Mouse (Mus musculus) cerebellum, adult 11 months (tissue): ENCODE data around the gene Klf3.
A peak's percentile ranks its signal among the peaks of the same experiment; 100 is the strongest.
"Not testable (repeated sequence)": the region's sequence is repeated elsewhere in the genome, so short reads cannot be mapped to it uniquely, and the experiment has no call there.

Experiments
- DNase-seq: peaks from one replicate; pipeline ENCODE4 v3.0.0; 2022

Klf3 gene

GRCm38 (mm10) chr5:64840087-64840486 lies 36.9 kb downstream of the Klf3 start:
- no peak for DNase-seq

GRCm38 (mm10) chr5:64844622-64845021 lies 41.4 kb downstream of the Klf3 start:
- DNase-seq: no peak

GRCm38 (mm10) chr5:64847305-64847704 lies 44.1 kb downstream of the Klf3 start:
- DNase-seq: no peak

DNA sequence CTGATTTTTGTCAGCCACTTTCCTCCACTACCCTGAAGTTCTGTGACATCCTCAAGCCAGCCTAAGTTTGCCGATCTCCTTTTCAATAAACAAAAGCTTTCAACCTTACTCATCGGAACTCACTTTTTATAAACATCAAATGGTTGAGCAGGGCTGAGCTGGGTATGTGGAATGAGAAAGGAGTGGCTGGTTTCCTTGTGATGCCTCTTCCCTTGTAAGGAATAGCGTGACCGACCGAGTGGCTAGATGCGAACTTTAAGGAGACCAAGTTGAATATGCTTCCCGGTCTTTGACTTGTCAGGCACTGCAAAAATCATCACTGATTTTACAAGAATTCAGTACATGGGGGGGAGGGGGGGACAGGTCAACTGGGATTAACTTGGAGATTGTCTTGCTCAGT lies 46.7 kb downstream of the Klf3 start:
- DNase-seq: no peak

DNA sequence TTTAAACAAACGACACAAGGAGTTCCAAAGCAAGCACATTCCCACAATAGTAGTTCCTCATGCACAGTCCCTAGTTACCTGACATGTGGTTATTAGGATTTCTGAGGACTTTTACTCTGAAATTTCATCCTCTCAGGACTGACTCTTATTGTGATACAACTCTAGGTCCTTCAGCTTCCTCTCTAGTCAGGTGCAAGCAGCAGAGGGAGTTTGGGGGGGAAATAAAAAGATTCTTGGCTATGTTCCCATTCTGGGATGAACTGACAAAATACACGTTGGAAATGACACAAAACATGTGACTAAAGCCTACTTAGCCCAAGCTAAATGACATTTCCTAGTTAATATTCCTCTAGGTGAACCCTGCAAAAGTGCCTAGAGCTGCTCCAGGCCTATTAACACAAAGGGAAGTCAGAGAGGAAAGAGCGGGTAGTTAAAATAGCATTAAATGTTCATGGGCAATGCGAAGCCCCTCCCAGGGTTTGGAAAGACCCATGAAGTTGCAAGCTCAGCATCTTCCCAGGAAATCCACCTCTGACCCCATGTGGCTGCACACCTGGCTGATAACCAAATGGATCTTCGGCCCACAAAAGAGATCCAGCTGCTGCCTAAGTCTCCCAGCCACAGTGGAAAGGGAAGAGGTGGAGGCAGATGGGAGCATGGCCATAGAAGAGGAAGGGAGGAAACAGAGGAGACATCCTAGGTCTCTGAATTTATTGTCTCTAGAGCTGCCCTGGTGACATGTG lies 49.6 kb downstream of the Klf3 start:
- no peak for DNase-seq

DNA sequence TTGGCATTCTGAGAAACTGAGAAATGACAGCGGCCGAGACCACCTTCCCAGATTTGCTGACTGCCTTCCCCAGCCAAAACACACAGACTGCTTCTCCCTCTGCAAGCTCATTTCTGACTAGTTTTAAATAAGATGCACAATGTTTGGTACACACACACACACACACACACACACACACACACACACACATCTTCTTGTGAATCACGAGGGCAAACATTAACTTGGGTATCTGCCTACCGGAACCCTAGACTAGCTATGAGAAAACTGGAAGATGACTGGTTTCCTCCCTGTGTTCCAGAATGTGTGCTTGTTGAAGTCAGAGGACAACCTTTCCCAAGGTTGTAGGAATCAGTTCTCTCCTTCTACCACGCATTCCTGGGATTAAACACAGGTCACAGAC lies 50.2 kb downstream of the Klf3 start:
- DNase-seq: no peak

GRCm38 (mm10) chr5:64855199-64855598 lies 52.0 kb downstream of the Klf3 start:
- DNase-seq: no peak

- no peak for DNase-seq
Measured at GRCm38 (mm10) chr5:64860900-64861470, 57.8 kb downstream of the Klf3 start.

DNA sequence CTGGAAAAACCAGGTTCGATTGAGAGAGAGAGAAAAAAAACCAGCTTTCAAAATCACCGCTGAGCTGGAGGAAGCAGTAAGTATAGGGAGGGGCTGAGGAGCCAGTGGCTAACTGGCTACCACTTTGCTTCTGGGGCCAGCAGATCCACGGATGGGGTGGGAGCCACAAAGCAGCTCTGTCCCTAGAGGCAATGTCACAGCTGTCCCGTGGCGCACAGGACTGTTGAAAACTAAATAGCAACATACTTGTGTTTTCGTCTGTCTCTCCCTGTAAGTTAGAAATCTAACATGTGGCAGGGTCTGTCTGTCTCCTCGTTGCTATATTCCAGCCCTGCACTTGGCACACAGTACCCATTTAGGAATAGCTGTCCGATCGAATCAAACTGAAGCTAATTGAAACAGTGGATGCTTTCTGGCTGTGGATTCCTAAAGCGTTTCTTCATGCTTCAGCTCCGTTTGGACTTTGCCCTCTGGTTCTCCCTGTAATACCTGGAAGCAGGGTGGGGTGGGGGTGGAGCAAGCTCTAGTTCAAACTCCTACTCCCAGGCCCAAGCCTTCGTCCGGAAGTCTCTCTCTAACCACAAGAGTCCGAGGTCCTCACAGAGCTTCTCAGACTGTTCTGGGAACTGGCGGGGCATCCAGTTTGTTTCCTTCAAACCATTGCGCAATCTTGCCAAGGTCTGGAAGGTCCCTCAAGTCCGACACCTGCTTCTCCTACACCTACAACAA lies 58.4 kb downstream of the Klf3 start:
- DNase-seq: no peak

DNA sequence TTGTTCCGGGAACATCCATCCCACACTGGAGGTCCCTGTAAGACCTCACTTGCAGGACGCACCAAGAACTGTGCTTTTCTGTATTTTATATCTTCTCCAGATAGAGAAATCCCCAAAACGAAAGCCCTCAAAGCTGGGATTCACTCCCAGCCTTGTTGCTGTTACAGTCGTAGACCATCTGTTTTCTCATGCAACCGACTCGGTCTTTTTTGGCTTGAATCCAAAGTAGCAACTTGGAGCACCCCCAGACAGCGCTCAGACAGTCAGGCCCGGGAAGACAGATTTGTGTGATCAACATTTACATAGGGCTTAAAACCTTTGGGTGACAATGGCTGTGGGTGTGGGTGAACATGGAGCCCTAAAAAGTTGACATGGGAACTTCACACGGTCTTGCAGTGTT lies 59.1 kb downstream of the Klf3 start:
- DNase-seq: no peak

DNA sequence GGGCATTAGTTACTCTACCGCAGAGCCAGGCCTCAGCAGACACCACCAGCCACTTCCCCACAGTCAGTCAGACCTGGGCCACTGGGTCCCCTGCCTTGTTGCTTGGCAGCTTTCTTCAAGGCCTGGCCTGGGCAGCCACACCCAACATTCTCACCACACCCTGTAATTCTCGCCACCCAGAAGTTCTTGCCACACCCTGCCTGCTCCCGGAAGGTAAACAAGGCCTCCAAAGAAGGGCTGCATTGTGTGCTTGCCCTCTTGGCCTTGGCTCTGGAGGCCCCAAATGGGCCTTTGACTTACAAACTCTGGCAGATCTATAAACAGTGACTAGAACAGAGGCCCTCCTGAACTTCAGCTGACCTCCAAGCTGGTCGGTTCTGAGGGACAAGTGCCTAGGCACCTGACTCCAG lies 61.5 kb downstream of the Klf3 start:
- no peak for DNase-seq

DNA sequence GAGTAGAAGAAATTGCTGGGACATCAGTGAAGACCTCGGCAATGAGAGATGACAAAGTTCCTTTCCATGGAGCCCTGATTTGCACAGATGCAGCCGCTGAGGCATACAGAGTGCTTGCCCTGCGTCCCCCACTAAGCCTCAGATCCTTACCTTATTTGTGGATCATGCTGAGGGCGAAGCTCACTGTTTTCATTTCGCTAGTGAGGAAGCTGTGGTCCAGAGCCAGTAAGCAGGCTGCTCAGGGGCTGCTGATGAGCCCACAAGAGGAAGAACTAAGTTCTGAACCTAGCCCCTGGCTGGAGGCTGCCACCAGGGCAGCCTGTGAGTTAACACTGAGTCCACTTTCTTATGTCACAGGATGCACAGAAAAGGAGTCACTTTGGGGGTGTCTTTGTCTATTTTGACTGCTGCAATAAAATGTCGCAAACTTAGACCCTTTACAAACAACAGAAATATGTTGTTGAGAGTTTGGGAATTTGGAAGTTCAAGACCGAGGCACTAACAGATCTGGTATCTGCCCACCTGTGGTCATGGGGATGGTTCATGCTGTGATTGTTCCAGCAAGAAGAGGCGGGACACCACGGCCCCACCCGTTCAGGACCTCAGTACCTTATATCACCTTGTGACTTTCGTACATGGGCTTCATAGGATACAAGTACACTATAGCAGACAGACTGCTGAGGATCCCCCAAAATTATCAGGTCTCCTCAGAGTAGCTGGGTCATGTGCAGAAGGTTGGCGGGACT lies 62.2 kb downstream of the Klf3 start:
- no peak for DNase-seq

DNA sequence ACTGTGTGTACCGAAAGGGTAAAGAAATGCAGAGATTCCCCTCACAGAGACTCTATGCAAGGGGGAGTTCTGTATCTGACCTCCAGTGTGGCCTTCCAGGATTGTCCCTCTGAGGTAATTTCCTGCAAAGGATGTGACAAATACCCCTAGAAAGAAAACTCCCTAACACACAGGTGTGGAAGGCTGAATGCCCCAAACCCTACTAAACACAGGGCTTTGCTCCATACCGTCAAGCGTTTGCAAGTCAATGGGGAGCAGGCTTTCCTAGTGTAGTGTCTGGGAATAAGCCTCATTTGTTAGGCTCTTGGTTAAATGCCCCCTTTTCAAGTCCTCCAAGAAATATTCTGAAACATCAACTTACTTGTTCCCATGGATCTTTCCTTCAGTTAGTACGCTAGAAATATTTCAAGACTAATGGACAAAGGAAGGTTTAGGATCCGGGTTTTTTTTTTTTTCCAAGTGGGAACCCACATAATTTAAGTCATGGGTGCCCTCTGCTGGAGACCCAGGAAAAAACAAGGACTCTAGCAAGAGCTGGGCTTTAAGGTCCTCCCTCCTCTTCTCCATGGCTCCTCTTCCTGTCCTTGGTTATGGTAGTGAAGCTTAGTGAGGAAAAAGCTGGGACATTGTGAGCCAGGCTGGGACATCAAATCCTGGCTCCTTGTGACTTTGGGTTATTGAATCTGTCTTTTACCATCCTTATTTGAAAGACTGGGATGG lies 63.3 kb downstream of the Klf3 start:
- DNase-seq: peak; percentile 40

DNA sequence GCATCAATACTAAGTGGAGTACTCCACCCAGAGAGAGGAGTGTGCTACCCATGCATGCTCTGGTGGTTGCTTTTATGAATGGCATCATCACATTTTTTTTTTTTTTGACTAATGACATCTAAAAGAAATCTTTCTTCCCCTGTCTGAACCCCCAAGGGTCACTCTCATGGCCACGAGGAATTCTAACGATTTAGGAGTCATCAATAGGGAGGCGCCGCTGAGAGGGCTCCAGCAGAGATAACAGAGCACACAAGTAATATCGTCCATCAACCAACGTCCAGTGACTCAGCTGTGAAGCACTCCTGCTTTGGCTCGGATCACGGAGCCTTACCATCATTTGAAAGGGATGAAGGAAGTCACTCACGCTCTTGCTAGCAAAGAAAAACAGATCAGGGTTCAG lies 63.9 kb downstream of the Klf3 start:
- DNase-seq: no peak

GRCm38 (mm10) chr5:64867551-64867950 lies 64.4 kb downstream of the Klf3 start:
- DNase-seq: no peak

- DNase-seq: no peak
Measured at GRCm38 (mm10) chr5:64876086-64876830, 73.1 kb downstream of the Klf3 start.

GRCm38 (mm10) chr5:64877235-64878026 lies 74.2 kb downstream of the Klf3 start:
- no peak for DNase-seq

DNA sequence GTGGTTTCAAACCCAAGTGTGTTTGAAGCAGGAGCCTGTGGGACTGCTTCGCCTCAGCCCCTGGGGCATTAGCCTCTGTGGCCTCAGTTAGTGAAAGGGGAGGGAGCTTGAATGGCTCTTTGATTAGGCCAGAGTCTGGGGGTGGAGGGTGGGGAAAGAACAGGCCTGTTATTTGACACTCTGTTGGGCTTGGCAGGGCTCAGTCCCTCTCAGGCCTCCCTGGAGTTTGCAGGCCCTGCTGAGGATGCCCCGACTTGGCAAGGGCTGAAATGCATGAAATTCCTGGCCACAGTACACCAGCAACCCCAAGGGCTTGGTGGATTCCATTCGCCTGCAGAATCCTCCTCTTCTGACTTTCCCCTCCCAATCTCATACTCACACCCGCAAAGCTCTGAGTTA lies 74.8 kb downstream of the Klf3 start:
- DNase-seq: no peak

GRCm38 (mm10) chr5:64878526-64878925 lies 75.3 kb downstream of the Klf3 start:
- no peak for DNase-seq

- no peak for DNase-seq
Measured at GRCm38 (mm10) chr5:64879241-64879640, 76.1 kb downstream of the Klf3 start.

DNA sequence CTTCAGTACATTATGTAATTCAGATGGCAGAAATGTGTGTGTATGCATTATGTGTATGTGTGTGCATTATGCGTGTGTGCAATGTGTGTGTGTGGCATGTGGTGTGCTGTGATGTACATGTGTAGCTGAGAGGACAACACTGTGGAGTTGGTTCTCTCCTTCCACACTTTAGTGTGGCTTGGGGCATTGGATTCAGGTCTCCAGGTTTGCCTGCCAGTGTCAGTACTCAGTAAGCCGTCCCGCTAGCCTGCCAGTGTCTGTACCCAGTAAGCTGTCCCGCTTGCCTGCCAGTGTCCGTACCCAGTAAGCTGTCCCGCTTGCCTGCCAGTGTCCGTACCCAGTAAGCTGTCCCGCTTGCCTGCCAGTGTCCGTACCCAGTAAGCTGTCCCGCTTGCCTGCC lies 78.4 kb downstream of the Klf3 start:
- DNase-seq: not testable (repeated sequence)
